Mouse (Mus musculus) spleen, embryonic (tissue): ENCODE measurements around the gene Olfr688.

Experiments used
- CTCF ChIA-PET: fragments of 350-600 bp; sonication (Branson Sonifier 250); formaldehyde crosslinking; loops from one replicate; lab custom pipeline; 2022; lab: Charles Lee

Gene Olfr688

GRCm38 (mm10) chr7:105287795-105288194 is at the start of gene Olfr688:
Gene Olfr688 (plus strand): TSS chr7:105288095.
- CTCF ChIA-PET = no interaction called here

DNA sequence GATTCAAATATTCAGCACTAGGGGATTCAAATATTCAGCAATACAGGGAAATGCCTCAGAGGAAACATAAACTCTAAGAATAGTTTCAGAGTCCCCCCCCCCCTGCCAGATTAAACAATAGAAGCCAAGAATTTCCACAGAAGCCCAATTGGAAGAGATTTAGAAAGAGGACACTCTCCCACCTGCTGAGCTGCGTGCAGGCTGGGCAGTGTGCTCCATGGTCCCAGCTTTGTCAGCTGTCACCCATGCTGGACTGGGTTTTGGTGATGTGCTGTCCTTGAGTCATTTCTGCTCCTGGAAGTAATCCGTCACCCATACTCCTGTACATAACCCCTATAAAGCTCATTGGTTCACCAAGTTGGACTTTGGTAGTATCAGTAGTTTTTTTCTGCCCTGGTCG is 40.2 kb upstream of the Olfr688 start:
- CTCF ChIA-PET = no interaction called here

GRCm38 (mm10) chr7:105248197-105248596 is 39.7 kb upstream of the Olfr688 start:
- CTCF ChIA-PET = no interaction called here

GRCm38 (mm10) chr7:105256656-105257055 is 31.2 kb upstream of the Olfr688 start:
- CTCF ChIA-PET = no interaction called here

GRCm38 (mm10) chr7:105272426-105272825 is 15.5 kb upstream of the Olfr688 start:
- CTCF ChIA-PET = no interaction called here

GRCm38 (mm10) chr7:105290051-105290450 is 2.2 kb downstream of the Olfr688 start:
- CTCF ChIA-PET = no interaction called here

- CTCF ChIA-PET = no interaction called here
Measured at GRCm38 (mm10) chr7:105310865-105311264, 23.0 kb downstream of the Olfr688 start, which contains the start of gene Olfr689. Gene Olfr689 (plus strand): TSS chr7:105311165.

GRCm38 (mm10) chr7:105325302-105325701 is 37.4 kb downstream of the Olfr688 start:
- CTCF ChIA-PET = no interaction called here

- CTCF ChIA-PET = no interaction called here
Measured at GRCm38 (mm10) chr7:105334004-105334403, 46.1 kb downstream of the Olfr688 start, which contains the start of gene Olfr690. Gene Olfr690 (minus strand): TSS chr7:105334104.
